Mouse (Mus musculus) forelimb bud, embryonic 11.5 days (tissue): ENCODE measurements around the gene Aar2.

Experiments used
- DNase-seq: peaks from one replicate; pipeline ENCODE4 v3.0.0-alpha.2; 2012; ENCODE audit warnings: low read depth, low spot score

Gene Aar2

DNA sequence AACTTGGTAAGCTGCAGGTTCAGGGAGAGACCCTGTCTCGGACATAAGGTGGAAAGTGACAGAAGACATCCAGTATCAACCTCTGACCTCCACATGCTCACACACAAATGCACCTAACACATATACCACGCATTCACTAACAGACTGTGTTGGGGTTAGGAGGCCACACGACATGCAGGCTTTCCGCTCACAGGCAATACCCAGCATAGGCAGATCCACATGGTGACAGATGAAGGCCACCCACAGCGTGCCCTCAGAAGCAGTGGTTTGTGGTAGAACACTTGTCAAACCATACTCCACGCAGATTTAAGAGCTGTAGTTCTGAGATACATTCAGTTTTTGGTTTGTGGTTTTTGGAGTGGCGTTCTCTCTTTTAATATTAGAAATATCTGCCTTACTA lies 21.3 kb downstream of the Aar2 start:
- DNase-seq = no peak

DNA sequence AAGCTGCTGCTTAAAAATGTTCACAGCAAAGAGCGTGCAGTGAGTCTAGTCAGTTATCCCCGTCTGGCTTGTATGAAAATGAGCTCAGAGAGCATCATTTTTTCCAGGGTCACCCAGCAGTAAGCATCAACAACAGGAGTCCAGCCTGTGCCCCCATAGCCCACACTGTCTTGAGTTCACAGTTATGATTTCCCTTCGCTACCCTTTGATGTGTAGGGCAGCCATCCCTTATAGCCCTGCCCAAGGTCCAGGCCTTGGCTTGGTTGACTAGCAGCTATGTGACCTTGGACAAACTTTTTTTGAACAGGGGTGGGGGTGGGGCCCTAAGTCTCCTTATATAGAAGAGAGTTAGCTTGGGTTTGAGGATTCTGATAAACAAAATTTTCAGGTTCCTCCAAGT lies 21.9 kb downstream of the Aar2 start:
- no peak for DNase-seq

DNA sequence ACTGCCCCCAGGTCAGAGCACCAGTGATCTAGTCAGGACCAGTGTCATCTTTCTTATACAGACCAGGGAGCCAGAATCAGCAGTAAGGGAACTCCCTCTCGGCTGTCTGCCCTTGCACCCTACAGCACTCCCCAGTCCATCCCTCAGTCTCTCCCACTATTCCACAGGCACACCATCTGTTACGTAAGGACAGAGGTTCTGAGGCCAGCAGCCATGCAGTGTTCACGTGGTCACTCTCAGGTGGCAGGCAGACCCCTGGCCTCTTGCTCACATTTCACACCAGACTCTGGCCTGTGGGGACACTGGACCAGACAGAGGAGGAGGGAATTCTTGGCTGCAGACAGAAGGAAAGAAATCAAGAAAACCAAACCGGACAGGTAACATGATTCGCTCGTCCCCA lies 24.1 kb downstream of the Aar2 start:
- no peak for DNase-seq

DNA sequence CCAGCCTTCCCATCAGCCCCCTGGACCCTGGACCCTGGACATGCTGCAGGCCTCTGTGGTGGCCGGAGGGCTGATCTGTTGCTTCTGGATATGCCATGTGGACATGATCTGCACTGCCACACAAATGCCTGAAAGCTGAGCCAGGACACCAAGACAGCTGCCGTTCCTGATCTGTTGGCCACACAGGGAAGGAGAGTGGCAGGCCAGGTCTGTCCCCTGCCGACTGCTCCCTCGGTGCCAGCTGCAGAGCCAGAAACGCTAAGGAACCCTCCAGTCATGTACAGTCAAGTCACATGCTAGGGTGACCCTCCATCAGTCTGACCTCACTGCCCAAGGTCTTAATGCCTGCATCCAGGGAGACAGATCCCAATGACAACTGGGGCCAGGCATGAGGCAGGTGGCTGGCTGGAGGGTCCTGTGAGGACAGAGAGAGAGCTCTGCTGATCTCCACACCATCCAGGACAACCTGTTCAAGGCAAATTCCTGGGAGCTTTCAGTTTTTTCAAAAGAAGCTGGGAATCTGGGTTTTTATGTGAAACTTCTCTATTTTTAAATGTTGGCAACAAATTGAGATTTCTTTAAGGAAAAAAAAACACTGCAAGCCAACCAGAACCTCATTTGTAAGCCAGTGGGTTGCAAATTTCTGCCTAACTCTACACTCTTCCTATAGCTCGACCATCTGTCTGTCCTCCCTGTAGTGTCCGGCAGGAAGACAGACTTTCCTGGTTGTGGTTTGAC lies 29.6 kb downstream of the Aar2 start:
- DNase-seq = no peak

GRCm38 (mm10) chr2:156580507-156580906 lies 33.1 kb downstream of the Aar2 start:
- no peak for DNase-seq

DNA sequence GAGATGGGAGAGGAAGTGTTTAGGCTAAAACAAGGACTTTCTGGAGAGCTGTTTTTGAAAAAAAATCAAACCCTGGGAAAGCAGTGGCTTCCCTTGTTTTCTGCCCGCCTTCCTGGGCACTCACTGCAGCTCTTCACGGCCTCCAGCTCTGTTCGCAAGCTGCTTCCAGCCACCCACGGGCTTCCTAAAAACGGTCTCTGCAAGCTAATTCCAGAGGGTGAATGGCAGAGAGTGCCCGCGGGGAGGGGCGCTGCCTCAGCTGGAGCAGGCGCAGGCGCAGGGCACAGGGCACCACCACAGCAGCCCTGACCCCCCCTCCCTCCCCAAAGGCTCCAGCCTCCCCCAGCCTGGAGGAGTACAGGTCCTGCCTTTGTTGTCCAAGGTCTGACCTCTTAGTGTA lies 33.9 kb downstream of the Aar2 start:
- DNase-seq = no peak

DNA sequence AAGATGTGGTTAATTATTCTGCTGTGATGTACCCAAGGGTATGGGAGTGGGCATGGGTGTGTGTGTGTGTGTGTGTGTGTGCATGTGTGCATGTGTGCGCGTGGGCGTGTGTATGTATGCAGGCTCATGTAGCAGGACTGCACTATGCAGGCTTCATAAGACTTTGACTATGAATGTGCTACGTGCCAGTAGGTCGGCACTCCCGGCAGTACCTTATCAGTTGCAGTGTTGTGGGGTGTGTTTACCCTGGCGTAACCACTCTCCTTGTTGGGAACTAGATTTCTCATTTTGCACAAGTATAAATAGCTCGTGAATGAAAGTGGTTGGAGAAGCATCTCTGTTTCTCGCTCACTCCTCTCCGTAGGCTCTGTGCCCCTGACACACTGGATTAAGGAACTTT lies 35.5 kb downstream of the Aar2 start:
- DNase-seq = no peak

DNA sequence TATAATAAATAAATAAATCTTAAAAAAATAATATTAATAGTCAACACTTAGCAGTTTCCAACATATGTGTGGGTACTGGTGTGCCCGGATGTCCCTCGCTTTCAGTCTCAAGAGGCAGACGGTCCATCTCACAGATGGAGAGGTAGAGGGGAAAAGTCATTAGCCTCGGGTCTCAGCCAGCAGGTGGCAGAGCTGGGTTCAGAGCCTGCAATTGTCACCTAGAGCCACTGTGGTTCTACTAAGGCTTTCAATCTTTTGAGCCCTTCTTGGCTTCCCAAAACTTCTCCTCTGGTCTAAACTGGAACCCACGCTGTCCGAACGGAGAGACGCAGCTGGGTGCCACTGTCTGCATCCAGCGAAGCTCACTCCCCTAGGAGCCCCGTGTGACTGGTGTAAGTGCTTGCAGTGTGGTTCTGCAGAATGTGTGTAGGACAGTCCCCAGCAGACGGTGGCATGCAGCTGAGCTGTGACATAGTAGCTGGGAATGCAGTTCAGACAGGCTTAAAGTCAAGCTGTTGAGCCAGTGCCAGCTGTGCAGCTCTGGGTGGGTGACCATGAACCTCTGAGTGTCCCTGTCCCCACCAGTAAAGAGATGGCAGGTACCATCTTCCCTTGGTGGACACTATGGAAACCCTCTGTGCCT lies 36.9 kb downstream of the Aar2 start:
- no peak for DNase-seq

- no peak for DNase-seq
These were observed 37.5 kb downstream of the Aar2 start for GRCm38 (mm10) chr2:156584797-156585471.

DNA sequence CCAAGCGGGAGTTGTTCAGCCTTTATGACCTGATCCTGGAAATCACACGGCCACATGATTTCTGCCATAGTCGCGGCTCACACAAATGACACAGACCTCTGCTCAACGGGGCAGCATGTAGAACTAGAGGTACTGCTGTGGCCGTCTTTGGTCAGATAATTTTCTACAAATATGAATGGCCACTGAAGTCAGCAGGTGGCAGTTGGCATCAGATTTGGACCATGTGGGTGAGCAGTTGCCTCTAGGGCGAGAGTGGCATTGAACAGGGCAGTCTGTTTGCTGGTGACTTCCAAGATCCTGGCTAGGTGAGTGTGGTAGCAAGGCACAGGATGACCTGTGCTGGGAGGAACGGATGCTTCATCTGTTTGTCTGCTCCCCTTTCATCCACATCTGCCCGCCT lies 42.1 kb downstream of the Aar2 start:
- no peak for DNase-seq

DNA sequence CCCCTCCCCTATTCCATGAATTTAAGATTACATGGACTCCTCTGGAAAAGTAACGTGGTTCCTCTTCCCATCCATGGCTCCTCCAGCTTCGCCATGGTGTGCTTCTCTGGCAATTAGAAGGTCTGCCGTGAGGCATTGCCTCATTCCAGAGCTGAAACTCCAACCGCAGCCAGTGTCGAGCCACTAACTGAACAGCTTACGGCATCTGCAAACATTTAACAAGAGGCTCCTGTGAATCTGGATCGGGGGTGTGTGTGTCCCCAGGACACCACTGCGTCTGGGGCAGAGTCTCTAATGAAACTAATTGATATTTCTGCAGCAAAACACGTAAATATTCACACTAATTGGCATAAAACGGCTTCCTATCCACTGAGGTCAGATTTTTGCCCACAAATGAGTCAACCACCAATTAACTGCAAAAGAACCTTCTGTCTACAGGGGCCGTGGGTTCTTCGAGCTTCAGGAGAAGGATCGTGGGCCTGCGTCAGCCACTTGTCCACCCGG lies 47.7 kb downstream of the Aar2 start:
- DNase-seq = peak; percentile 38

GRCm38 (mm10) chr2:156602581-156602980 lies 55.2 kb downstream of the Aar2 start:
- no peak for DNase-seq

DNA sequence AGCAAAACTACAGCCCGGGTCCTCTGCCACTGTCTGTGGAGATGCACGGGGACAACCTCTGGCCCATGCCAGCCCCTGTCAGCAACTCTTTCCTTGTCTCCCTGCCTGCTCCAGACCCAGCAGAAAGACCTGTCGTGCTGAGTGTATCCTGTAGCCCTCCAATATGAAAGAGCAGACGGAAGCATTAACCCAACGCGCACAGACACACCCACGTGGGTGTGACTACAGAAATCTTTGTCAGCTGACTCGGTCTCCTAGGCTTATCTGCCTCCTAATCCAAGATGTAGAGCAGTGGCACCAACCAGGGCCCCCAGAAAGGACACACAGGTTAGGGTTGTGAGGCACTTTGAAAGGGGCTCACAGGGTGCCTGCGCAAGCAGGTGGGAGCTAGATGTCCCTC lies 56.3 kb downstream of the Aar2 start:
- no peak for DNase-seq

- DNase-seq = no peak
These were observed 57.8 kb downstream of the Aar2 start for GRCm38 (mm10) chr2:156605144-156605543.

- DNase-seq = no peak
These were observed 58.6 kb downstream of the Aar2 start for GRCm38 (mm10) chr2:156605971-156606370.

DNA sequence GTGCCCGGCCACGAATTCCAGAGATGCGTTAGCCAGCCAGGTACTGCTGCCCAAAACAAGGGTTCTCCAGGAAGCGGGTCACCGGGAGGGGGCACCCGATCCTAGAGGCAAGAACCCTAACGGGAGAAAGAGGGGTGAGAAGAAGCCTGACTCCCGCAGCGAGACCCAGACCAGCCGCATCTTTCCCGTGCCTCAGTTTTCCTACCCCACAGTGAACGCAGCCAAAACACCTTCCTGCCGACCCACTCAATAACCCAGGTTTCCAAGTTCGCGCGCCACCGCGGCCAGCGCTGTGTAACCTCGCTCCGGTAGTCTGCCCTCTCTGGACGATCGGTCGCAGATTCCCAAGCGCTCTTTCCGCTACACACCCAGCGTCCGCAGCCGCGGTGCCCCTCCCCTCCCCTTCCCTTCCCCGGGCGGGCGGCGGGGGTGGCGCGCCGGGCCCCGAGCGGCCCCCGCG lies 65.7 kb downstream of the Aar2 start:
- DNase-seq = peak; percentile 10

DNA sequence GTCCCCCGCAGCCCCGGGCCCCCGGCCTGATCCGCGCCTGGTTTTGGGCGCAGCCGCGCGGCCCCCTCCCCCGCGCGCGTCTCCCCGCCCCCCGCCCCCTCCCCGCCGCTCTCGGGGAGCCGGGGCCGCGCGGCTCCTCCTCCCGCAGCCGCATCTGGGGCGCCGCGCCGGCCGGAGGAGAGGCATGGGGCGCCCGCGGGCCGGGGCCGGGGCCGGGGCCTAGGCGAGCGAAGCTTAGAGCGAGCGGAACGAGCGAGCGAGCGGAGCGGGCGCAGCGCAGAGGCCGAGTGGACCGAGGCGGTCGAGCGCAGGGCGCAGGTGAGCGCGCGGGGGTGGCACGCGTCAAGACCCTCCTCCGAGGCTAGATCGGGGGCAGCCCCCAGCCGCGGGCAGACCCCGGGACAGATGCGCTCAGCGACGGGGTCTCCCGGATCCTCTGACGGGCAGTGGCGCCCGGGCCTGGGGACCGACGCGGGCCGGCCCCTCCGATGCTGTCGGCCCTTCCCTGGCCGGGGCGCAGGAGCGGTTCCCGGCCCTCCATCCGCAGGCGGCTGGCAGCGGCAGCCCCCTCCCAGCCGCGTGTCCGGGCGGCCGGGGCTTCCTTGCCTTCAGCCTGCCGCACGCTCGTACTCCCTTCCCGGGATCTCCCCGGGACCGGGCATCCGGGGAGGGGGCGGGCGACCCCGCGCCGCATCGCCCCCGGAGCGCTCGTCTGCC lies 66.3 kb downstream of the Aar2 start, which contains the start of gene Dlgap4:
Dlgap4 (plus strand) TSS at position 165 of the 717 bp plus-strand sequence.
- peak; percentile 13 for DNase-seq

DNA sequence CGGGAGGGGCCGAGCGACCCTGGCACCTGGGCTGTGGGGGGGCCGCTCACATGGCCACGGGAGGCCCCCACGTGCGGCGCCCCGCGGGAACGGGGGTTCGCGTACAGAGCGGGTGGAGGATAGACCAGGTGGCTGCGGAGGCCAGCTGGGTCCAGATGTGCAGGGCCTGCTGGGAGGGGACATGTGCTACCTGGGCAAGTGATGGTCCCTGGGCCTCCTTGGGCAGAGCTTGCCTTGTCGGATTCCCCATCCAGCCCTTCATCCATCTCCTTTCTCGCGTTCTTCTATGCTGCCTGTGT lies 66.8 kb downstream of the Aar2 start:
- DNase-seq = no peak

GRCm38 (mm10) chr2:156614661-156615654 lies 67.6 kb downstream of the Aar2 start:
- DNase-seq = no peak

GRCm38 (mm10) chr2:156616513-156616912 lies 69.1 kb downstream of the Aar2 start:
- no peak for DNase-seq

DNA sequence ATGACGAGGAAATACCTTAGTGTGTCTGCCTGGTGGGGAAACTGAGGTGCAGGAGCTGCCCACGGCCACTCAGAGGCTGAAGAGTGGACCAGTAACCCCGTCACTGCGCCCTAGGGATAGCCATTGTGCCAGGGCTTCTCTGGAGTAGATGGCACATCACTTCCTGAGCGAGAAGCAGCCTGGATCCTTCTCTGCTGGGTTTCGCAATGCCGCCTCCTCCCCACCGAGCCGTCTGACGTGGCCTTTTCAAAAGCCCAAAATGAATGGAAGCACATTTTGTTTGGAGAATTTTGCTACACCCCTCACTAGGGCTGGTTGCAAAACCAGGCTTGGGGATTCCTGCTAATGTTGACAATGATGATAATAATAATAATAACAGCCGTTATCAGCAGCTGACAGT lies 70.2 kb downstream of the Aar2 start:
- DNase-seq = no peak
